Mouse (Mus musculus) layer of hippocampus, postnatal 10 days (tissue): ENCODE measurements at regions not wholly inside any gene's neighbourhood (a gene's known extent, or its start where the extent isn't known, plus 50 kb on each side); places are given as distances from the start of the nearest gene placed in this dataset.

Source experiments
- DNase-seq, 2 experiments: peaks; one replicate each; pipeline ENCODE4 v3.0.0; 2021; ENCODE audit warnings: low spot score in 2 of 2

GRCm38 (mm10) chr12:36748345-36748744 is 360.0 kb upstream of the Meox2 start:
- DNase-seq = no peak

- peak in 1 of 2 experiments; percentile 12 for DNase-seq
These were observed 342.9 kb upstream of the Meox2 start for GRCm38 (mm10) chr12:36765315-36766058.

- DNase-seq = no peak
These were observed 342.2 kb upstream of the Meox2 start for GRCm38 (mm10) chr12:36766167-36766566.

- no peak for DNase-seq
These were observed 327.6 kb upstream of the Meox2 start for GRCm38 (mm10) chr12:36780761-36781160.

- DNase-seq = no peak
These were observed 317.5 kb upstream of the Meox2 start for GRCm38 (mm10) chr12:36790866-36791265.

- no peak for DNase-seq
These were observed 316.9 kb upstream of the Meox2 start for GRCm38 (mm10) chr12:36791430-36791829.

- no peak for DNase-seq
These were observed 316.1 kb upstream of the Meox2 start for GRCm38 (mm10) chr12:36792205-36792604.

- DNase-seq = no peak
These were observed 314.5 kb upstream of the Meox2 start for GRCm38 (mm10) chr12:36793799-36794198.

GRCm38 (mm10) chr12:36796201-36796600 is 312.1 kb upstream of the Meox2 start:
- no peak for DNase-seq

- DNase-seq = no peak
These were observed 290.4 kb upstream of the Meox2 start for GRCm38 (mm10) chr12:36817938-36818337.

GRCm38 (mm10) chr12:36818852-36819251 is 289.5 kb upstream of the Meox2 start:
- DNase-seq = no peak

GRCm38 (mm10) chr12:36826766-36827165 is 281.6 kb upstream of the Meox2 start:
- no peak for DNase-seq

GRCm38 (mm10) chr12:36831307-36831997 is 276.9 kb upstream of the Meox2 start:
- no peak for DNase-seq

- DNase-seq = no peak
These were observed 265.4 kb upstream of the Meox2 start for GRCm38 (mm10) chr12:36842957-36843356.

GRCm38 (mm10) chr12:36845130-36845529 is 263.2 kb upstream of the Meox2 start:
- DNase-seq = no peak

- no peak for DNase-seq
These were observed 259.3 kb upstream of the Meox2 start for GRCm38 (mm10) chr12:36849086-36849485.

- no peak for DNase-seq
These were observed 245.2 kb upstream of the Meox2 start for GRCm38 (mm10) chr12:36863113-36863512.

- no peak for DNase-seq
These were observed 227.6 kb upstream of the Meox2 start for GRCm38 (mm10) chr12:36880724-36881123.

GRCm38 (mm10) chr12:36913364-36913763 is 195.0 kb upstream of the Meox2 start:
- no peak for DNase-seq

- no peak for DNase-seq
These were observed 190.7 kb upstream of the Meox2 start for GRCm38 (mm10) chr12:36917576-36918106.

GRCm38 (mm10) chr12:36918294-36918876 is 190.0 kb upstream of the Meox2 start:
- DNase-seq = no peak

GRCm38 (mm10) chr12:36923558-36923957 is 184.8 kb upstream of the Meox2 start:
- DNase-seq = no peak
